In genomic region chr10:116205580-116206358, GRCm38 (mm10) we compare ENCODE assay signal across 11 mouse cellular contexts.
A peak's percentile ranks its signal among the peaks of the same experiment; 100 is the strongest.
DNase-seq lines count a peak whose midpoint lies in the region; ATAC-seq and TF ChIP-seq lines count a peak whose summit lies in the region.
"Had no signal": no experiment of that assay in that cellular context is flagged by ENCODE, and none has a peak within 500 bp of the region (broad histone marks: within the 10 kb centered on the region; RNA-seq: fewer than 3 reads in every experiment).

No protein-coding gene starts in this region.

- TF ChIP-seq EP300 in heart, postnatal 0 days (IDR thresholded peaks at IDR 0.05; ENCODE audit: low read depth): peak; percentile 70

- no peak for ATAC-seq in kidney, embryonic 16.5 days (ENCODE audit: low FRiP score, low TSS enrichment)
- ATAC-seq in heart, postnatal 0 days (ENCODE audit: insufficient read depth, low read depth): peak; percentile 59

- no peak overlapping the region for H3K4me2 ChIP-seq in kidney, embryonic 16.5 days (replicated peaks; ENCODE audit: low read depth, low read length)
- no peak overlapping the region for H3K4me2 ChIP-seq in heart, postnatal 0 days (ENCODE audit: low read depth, low read length)
- H3K4me2 ChIP-seq: embryonic facial prominence, embryonic 13.5 days had no signal

- no peak for TF ChIP-seq CTCF in heart, postnatal 0 days (IDR thresholded peaks at IDR 0.05; ENCODE audit: low read depth)

- no peaks in the 10 kb centered on the region for H3K27me3 ChIP-seq in kidney, embryonic 16.5 days (ENCODE audit: insufficient read depth, low read length)
- no peaks in the 10 kb centered on the region for H3K27me3 ChIP-seq in heart, postnatal 0 days (ENCODE audit: control insufficient read depth, insufficient read depth, low read length)
- H3K27me3 ChIP-seq: embryonic facial prominence, embryonic 13.5 days had no signal

- no peak overlapping the region for H3K4me3 ChIP-seq in kidney, embryonic 16.5 days (ENCODE audit: low read length)
- H3K4me3 ChIP-seq in heart, postnatal 0 days (ENCODE audit: low read depth, low read length): no peak overlapping the region
- H3K4me3 ChIP-seq: embryonic facial prominence, embryonic 13.5 days had no signal

- H3K9me3 ChIP-seq in kidney, embryonic 16.5 days (ENCODE audit: low read length): no peaks in the 10 kb centered on the region
- no peaks in the 10 kb centered on the region for H3K9me3 ChIP-seq in heart, postnatal 0 days (replicated peaks; ENCODE audit: control insufficient read depth, low read length)
- H3K9me3 ChIP-seq: embryonic facial prominence, embryonic 13.5 days had no signal

- no peaks in the 10 kb centered on the region for H3K36me3 ChIP-seq in kidney, embryonic 16.5 days (ENCODE audit: insufficient read depth, low read length)
- no peaks in the 10 kb centered on the region for H3K36me3 ChIP-seq in heart, postnatal 0 days (replicated peaks; ENCODE audit: control insufficient read depth, insufficient read depth, low read length)
- H3K36me3 ChIP-seq: embryonic facial prominence, embryonic 13.5 days had no signal

- peak; percentile 67 for DNase-seq in kidney, adult 11 months
- DNase-seq in heart, postnatal 0 days (ENCODE audit: low spot score): peak; percentile 46
- peak; percentile 22 to 41 for DNase-seq in kidney, postnatal 4 days
- peak; percentile 19 to 44 for DNase-seq in lung, postnatal 4 days
- no peak for DNase-seq in T-cell, adult 2 months (ENCODE audit: low spot score)
- no peak for DNase-seq in testis, postnatal 10 days (ENCODE audit: low spot score)
- DNase-seq in urinary bladder, adult 18-20 months (ENCODE audit: low spot score in 2 of 2): no peak
- DNase-seq: right cerebral cortex, postnatal 25 days; thymus, adult 18-20 months had no signal

- no peak overlapping the region for H3K27ac ChIP-seq in kidney, embryonic 16.5 days (ENCODE audit: low read length)
- H3K27ac ChIP-seq in heart, postnatal 0 days (ENCODE audit: low read depth): peak overlapping the region; percentile 83
- H3K27ac ChIP-seq: embryonic facial prominence, embryonic 13.5 days had no signal

- H3K4me1 ChIP-seq in kidney, embryonic 16.5 days (ENCODE audit: insufficient read depth, low read length): peaks cover 7% of the 10 kb centered on the region; the same call in 1 of the 2 replicates
- no peaks in the 10 kb centered on the region for H3K4me1 ChIP-seq in heart, postnatal 0 days (ENCODE audit: control insufficient read depth, insufficient read depth)
- H3K4me1 ChIP-seq: embryonic facial prominence, embryonic 13.5 days had no signal

- 21% methylated on average over 15 of the region's 15 CpGs for WGBS in kidney, embryonic 16.5 days
- 34% methylated on average over 15 of the region's 15 CpGs for WGBS in heart, postnatal 0 days

- no peak overlapping the region for H3K9ac ChIP-seq in kidney, embryonic 16.5 days (replicated peaks; ENCODE audit: low read length)
- no peak overlapping the region for H3K9ac ChIP-seq in heart, postnatal 0 days (replicated peaks; ENCODE audit: low read depth, low read length)
- H3K9ac ChIP-seq: embryonic facial prominence, embryonic 13.5 days had no signal

Comparison
In these comparisons a context has a peak if more than half of its experiments do, and no peak if none do; other contexts are left out.
1. DNase-seq: peak in kidney, adult 11 months (single experiment), heart, postnatal 0 days (single experiment), kidney, postnatal 4 days (2 of 2) and lung, postnatal 4 days (2 of 2); none in T-cell, adult 2 months (single experiment), testis, postnatal 10 days (single experiment) and urinary bladder, adult 18-20 months (0 of 2).